Mouse (Mus musculus): ENCODE results near the gene Ptcd2.
"Not testable (repeated sequence)": the region's sequence is repeated elsewhere in the genome, so short reads cannot be mapped to it uniquely, and the experiment has no call there.

Ptcd2 gene

DNA sequence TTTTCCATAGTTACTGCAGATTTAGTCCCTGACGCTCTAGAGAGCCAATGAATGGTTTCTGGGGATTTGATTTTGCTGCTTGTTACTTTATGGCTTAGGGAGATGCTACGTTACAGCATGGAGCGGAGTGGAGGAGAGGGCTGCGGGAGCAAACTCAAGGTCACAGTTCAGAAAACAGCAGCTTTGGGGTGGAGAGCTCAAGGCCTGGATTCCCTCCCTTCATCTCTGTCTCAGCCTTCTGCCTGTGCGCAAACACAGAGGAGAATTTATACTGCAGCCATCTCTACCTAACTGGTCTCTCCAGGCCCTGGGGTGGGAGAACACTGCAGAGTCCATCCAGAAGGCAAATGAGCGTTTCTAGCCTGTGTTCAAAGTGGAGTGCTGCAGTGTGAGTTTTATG is 10.6 kb upstream of the Ptcd2 start:
- no peak for DNase-seq

DNA sequence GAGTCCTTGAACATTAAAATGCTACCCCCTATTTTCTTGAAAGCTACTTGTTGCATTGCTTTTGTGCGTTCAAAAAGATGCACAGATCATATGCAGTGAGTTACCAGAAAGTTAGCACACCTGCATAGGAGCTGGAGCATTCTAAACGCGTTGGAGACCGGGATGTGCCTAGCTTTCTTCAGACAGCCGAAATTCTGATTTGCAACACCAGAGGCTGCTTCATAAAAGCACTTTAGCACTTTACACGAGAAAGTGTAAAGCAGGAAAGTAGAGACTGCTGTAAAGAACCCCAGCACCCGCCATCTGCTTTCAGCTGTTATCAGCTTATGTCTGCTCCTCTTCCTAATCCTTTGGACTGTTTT is 9.0 kb upstream of the Ptcd2 start:
- no peak for DNase-seq

DNA sequence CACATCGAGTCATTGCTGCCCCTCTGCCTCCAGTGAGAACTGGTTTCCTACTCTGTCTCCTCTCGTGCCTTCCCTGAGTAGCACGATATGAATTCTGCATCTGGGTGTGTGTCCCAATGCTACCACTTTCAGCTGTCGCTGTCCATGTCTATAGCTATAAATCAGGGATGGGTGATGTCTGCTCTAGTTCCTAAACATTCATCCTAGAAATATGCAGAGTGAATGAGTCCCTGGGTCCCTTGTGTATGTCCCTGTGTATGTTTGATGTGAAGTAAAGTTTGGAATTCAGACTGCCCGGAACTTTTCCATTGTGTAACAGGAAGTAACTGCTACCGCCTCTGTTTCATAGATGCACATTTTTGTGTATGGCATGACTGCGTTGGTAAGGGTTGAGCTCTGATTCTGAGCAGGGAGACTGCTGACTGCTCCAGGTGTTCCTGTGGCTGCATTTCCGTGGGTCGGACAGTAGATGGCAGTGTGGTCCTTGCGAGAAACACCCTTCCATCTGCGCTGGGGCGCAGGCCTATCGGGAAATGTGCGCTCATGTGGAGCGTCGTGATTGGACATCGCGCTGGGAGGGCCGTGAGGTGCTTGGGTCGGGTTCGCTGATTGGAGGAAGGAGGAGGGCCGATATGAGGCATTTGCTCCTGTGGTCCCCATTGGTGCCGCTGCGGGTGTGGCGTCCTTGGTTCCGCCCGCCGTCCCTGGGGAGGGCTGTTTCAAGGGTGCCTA is 8.4 kb upstream of the Ptcd2 start:
- peak; percentile 92 for DNase-seq

DNA sequence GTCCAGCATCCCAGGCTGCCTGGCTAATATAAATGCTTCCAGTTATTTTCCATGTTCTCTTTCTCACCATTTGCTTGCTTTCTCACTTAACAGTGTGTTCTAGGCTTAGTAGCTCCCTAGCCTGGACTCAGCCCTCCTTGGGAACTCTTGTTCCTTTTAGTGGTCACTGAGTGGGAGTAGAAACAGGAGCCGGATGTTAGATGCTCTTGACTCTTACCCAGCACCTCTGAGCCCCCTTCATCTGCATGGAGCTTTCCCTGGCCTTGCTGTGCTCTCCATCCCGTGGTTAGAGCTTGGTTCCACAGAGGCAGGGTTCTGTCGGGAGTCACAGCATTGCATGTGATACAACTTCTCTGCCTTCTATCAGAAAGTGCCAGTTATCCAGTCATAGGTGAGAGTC is 7.1 kb upstream of the Ptcd2 start:
- no peak for DNase-seq

DNA sequence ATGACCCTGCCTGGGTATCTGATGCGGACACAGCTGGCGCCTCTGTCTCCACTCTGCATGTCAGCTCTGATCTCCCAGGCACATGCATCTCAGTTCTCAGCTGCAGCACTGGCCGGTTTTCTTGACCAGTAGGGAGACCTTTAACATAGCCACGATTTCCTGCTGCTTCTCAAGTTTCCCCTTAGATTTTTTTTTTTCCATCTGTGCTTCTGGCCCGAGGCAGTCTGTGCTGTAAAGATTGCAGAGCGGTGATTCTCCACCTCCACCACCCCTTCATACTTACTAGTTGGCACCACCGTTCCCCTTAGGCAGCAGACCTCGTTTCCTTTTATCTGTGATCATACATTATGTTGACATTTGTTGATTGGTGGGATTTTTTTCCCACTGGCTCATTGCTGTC is 6.7 kb upstream of the Ptcd2 start:
- DNase-seq = no peak

DNA sequence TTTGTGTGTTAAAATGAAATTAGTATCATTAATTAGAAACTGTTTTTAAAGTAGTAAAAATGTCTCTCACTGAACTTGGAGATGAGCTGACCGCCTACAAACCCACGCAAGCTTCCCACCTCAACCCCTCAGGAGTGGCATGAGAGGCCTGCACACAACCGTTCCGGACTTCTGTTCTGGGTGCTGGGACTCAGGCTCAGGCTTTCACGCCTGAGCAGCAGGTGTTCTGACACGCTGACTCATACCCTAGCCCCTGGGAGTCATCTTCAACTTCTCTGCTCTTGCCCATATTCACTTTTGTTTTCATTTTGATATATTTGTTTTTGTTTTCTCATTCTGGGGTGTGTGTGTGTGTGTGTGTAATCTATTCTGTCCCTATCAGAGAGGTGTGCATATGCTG is 5.5 kb upstream of the Ptcd2 start:
- no peak for DNase-seq

DNA sequence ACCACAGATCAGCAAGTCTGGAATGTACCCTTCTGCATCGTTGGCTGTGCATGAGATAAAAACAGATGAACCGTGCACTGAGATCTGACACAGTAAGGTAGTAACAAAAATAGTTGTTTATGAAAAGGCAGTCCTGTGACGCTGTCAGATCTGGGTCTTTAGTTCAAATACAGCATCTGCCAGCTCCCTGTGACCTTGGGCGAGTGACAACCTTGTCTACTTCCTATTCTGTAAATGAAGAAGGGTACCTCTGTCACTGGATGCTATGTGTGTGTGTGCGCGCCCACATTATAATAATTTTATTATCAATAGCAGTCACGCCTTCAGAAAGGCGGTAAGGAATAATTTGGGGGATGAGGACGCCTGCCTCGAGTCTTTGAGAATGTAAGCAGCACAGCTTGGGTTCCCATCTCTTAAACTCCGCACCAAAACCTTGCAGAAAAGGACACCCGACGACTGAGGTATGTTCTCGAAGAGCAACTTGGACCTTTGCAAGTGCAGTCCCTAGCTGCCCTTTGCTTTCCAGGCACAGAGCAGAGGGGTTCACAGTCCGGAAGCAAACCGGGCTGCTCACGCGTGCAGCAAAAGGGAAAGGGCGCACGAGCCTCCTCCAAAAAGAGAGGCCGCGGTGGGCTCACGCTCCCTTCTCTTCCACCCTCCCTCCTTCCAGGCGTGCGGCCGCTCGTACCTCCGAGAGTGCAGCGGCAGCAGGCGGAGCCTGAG is 468 bp downstream of the Ptcd2 start:
- DNase-seq = no peak

DNA sequence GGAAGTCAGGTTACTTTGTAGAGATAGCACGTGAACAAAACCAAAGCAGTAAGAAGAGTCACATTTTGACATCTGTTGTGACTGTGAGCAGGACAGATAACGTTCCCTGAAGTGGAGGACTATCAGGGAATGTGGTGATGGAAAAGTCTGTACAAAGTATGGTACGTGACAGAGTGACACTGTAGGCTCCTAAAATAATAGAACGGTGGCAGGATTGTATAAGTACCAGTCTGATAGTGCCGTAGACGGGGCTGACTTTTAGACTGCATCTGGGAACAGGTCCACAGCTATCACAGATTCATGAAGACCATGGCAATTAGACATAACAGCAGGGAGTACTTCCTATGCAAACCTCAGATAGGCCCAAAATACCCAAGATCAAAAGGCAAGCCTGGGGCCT is 3.0 kb downstream of the Ptcd2 start:
- no peak for DNase-seq

DNA sequence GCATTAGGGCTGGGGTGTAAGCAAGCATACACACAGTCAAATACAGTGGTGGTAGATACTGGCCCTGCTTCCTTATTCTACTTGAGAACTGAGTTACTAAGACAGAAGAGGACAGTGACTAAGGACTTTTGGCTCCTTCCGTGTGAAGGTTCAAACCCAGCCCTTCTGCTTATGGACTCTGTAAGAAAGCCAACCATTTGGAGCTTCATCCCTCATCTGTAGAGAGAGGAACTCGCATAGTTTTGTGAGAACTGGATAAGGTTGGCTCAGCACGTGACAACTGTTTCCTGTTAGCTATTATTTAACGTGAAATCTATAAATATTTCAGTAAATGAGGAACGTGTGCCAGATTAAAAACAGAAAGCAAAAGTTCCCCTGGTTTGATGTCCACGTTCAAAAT is 7.0 kb downstream of the Ptcd2 start:
- DNase-seq = no peak

DNA sequence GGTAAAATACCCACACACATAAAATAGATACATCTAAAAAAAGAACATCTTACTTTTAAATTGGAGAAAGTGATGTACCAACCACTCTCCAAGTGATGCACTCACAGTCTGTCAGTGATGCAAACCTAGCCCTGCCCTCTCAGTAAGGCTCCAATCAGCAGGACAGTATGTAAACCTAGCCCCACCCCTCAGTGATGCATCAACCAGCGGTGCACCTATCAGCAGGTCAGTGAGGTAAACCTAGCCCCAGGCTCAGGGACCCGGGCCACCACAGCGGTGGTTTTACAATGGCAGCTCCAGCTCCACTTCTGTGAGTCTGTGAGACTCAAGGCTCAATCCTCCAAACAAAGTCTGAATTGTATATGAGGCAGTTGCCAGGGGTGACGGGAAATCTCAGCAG is 13.2 kb downstream of the Ptcd2 start:
- DNase-seq = no peak

DNA sequence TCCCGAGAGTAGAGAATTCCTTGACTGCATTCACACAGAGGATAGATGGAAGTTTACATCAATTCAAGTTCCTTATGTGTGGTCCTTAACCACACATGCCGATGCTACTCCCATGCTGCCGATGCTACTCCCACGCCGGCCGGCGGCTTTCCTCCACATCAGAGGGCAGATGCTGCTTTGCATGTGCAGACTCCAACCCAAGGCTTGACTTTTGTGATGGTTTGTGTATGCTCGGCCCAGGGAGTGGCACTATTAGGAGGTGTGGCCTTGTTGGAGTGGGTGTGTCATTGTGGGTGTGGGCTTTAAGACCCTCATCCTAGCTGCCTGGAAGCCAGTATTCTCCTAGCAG is 20.2 kb downstream of the Ptcd2 start:
- not testable (repeated sequence) for DNase-seq

DNA sequence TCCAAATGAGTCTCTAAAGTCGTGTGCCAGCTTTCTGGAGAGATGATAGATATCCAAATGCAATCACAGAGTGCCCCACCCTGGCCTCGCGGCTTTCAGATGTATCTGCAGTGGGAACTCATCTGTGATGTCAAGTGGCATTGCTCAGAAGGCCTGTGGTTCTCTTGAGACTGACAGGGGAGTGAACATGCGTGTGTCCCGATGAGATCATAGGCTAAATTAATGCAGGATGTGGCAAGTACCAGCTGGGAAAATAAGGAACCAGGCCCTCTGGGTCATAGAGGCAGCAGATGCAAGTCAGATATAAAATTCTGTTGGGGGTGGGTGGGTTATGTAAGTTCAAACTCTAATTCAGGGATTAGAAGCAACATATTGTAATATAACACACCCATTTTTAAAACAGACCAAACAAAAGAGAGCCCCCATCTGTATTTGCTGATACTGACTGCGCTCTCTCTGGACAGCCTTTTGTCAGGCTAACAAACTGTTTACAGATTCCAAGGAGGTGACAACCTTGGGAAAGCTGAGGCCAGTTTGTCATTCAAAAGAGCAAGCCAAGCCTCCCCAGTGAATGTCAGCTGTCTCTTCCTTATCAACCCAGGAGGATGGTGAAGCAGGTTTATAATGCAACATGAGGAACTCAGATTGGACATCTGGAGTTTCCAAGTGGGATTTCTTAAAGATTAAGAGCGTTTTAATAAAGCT is 20.7 kb downstream of the Ptcd2 start:
- peak; percentile 20 for DNase-seq

DNA sequence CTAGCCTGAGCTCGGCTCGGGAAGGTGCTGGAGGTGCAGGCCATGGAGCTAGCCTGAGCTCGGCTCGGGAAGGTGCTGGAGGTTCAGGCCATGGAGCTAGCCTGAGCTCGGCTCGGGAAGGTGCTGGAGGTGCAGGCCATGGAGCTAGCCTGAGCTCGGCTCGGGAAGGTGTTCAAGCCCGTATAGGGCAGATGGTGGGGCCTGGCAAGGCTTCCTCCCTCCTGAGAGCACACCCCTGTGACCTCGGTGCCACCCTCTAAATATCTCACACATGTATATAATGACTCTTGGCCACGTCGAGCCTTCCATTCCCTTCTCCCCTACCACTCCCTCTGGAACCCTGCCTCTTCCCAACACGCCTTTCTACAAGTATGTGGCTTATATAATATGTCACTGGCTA is 21.6 kb downstream of the Ptcd2 start:
- not testable (repeated sequence) for DNase-seq

DNA sequence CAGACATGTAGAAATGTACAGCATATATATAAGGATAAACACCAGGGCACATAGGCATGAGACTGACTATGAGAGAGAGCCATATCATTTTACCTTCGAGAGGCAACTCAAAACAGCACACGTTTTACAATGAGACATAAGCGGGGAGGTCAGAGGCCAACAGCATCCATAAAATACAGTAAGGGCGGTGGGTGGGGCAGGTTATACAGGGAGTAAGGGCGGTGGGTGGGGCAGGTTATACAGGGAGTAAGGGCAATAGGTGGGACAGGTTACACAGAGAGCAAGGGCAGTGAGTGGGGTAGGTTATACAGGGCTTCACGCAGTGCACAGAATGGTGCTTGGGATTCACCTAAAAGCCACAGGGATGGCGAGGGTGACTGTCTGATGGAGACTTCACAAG is 24.1 kb downstream of the Ptcd2 start:
- DNase-seq = no peak

DNA sequence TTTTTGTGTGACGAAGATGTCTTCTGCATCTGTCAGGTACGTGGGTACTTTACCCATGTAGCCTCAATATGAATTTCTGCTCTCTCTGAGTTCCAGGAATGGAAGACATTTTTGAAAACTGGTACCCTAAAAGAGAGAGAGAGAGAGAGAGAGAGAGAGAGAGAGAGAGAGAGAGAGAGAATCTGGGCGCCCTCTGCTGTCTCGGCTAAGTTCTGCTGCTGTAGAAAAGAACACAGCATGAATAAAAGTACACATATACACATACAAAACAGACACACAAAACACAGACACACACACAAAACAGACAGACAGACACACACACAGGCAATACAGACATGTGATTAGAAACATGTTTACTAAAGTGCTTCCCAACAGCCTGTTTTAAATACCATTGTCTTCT is 27.4 kb downstream of the Ptcd2 start:
- peak; percentile 66 for DNase-seq

DNA sequence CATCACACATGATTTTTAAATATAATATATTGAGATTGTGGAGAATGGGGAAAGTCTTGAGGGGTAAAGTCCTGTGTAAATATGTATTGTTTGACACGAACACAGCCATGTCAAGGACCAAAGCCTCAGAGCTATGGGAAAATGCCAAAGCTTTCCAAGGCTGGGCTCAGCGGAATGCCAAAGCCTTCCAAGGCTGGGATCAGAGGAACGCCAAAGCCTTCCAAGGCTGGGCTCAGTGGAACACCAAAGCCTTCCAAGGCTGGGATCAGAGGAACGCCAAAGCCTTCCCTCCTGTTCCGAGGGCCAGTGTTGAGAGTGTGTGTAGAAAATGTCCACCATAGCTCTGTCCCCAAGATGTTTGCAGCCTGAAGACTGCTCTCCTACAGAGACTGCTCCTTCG is 28.1 kb downstream of the Ptcd2 start:
- no peak for DNase-seq

DNA sequence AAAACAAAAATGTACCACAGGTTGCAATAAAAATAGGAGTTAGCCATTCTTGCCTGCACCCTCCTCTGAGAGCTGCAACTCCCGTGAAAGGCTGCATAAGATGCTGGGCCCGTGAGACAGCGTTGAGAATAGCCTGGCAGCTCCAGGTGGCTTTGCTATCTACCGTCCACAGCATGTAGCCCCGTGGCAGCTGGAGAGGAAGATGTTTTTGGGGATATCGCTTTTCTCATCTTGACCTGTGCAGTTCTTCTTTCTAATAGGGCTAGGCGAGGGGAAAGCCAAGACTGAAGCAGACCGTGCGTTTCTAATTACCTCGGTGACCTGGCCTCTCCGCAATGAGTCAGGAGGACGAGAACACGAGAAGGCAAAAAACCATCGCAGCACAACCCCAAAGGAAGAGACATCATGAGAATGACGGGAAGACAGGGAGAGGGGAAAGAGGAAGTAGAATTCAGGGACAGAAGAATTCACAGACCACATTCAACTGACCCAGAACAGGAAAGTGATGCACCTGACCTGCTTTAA is 29.8 kb downstream of the Ptcd2 start:
- no peak for DNase-seq

DNA sequence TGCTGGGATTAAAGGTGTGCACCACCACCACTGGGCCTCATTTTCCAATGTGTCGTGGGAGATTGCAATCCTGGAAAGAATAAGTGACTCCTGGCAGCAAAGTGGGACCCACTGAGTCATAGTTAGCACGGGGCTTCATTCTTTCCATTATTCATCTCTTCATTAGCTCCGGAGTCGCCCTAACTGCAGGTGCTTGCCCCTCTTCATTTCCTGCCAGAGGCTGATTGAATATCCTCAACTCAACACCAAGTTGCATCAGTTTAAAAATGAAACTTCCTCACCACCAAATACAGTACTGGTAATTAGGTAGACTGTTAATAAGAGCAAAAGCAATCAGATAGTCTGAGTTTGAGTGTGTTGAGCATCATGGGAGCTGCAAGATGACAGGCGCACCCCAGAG is 30.4 kb downstream of the Ptcd2 start:
- DNase-seq = no peak

DNA sequence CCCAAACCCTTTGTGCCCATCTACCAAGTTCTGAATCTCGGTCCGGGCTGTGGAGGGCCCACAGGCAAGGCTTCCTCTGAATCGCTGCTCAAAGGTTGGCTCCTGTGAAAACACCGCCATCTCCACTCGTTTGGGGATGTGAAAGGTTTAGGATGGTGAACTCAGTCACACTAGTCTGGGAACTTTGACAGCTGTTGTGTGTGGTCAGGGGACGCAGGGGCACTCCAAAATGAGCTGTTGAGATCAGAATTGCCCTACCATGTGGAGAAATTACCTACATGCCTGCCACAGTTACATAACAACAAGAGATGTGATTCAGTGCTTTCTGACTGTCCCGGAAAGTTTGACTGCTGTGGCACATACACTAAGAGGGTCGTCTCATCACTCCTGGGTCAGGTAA is 36.1 kb downstream of the Ptcd2 start:
- no peak for DNase-seq

DNA sequence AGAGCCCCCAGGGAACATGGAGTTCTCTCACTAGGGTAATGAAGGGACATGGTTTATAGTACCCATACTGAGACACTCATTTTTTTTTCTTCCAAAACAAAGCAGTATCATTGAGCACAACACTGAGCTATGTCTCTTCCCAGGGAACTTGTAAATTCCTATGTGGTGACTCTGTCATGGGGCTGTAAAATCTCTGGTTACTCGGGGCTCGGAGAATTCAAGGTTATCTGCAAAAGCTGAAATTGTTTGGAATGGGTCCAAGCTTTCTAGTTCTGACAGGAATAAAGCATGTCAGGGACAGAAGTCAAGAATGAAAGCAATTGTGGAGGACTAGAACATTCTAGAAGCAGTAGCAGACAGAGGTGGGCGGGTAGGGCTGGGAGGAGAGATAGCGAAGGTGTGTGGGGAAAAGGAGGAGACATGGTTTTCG is 36.6 kb downstream of the Ptcd2 start:
- no peak for DNase-seq

DNA sequence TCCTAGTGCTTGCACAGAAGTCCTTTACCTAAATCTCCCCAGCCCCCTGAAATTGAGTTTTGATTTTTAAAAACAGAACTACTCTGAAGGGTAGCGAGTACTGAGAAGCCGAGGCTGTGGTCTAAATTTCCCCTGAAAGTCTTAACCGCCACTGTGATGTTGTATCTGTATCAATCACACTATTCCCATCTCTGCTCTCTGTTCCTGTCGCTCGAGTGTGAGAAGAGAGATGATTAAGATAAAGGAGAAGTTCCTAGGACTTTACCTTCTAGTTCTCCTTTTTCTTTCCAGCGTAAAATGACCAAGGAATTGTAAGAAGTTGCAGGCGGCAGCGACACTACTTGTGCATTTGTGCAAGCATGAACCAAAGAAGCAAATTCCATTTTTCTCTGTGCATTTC is 38.3 kb downstream of the Ptcd2 start:
- DNase-seq = no peak

DNA sequence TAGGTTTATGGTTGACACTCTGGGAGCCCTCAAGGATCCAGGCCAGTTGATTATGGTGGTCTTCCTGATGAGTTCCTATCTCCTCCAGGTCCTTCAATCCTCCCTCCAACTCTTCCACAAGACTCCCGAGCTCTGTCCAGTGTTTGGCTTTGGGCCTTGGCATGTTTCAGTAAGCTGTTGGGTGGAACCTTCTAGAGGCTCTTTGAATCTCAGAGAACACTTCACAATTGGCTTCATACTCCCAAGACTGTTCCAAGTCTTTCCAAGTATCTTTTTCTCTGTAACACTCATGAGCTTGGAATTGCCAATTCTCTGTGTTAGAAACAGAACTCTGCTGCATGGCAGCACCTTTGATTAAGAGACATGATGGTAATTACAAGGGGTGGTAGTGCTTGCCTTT is 39.3 kb downstream of the Ptcd2 start:
- DNase-seq = peak; percentile 50

DNA sequence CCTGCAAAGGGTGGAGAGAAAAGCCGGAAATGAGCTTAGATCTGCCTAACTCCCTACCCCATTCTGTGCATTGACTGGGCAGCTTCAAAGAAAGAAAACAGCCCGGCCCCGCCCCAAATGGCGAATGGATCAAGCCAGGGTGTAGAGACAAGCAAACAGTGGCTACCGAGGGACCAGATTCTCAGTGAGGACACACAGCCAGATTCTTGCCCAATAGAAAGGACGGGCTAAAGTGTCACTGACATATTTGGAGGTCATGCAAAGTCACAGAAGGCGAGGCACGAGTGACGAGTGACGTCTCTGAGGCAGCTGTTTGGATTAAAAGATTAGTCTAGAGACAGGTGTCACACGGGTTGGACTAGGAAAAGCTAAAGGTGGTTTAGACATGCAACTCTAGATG is 40.1 kb downstream of the Ptcd2 start:
- peak; percentile 62 for DNase-seq

DNA sequence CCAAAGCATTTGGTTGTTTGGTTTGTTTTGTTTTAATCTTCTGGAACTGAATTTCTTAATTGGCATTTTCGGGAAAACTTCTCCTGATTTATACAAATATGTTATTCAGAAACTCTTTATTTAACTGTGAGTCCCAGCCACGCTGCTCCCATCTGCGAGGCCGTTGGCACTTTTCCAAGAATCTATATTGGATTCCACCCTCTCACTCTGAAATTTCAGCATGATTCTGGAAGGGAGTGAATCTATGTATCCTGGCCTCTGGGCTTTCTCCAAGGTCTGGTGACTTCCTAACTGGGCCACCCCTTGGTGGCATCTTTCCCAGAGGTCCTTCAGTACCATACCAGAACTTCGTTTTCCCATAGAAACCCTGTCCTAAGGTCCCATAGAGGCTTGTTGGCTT is 40.7 kb downstream of the Ptcd2 start:
- peak; percentile 19 for DNase-seq

All from lung, postnatal 14 days (tissue).